Mouse (Mus musculus): ENCODE results near the gene Rag1. TPM values are rescaled to one million over a fixed set of nuclear protein-coding genes. Genes with fewer than 3 reads are reported as not detected.

Rag1 gene
- polyA plus RNA-seq, 1 experiment, result 0.06 TPM

GRCm38 (mm10) chr2:101645841-101646240, 3.5 kb downstream of the Rag1 start:
- H3K4me1 ChIP-seq (ENCODE audit: control insufficient read depth, insufficient read depth, low read length), result peaks cover 2% of the 10 kb centered on the region; the same call in 1 of the 2 replicates
- no peak overlapping the region for H3K4me3 ChIP-seq (ENCODE audit: insufficient read depth, low read length)
- H3K27ac ChIP-seq (ENCODE audit: insufficient read depth, low read length), result no peak overlapping the region
- no peak for TF ChIP-seq POLR2A (IDR thresholded peaks at IDR 0.05; ENCODE audit: extremely low read depth, insufficient read depth, low read length)
- TF ChIP-seq CTCF (IDR thresholded peaks at IDR 0.05; ENCODE audit: extremely low read depth, insufficient read depth, low read length), result no peak

- no peak overlapping the region for H3K4me3 ChIP-seq (ENCODE audit: insufficient read depth, low read length)
- H3K27ac ChIP-seq (ENCODE audit: insufficient read depth, low read length), result no peak overlapping the region
- H3K4me1 ChIP-seq (ENCODE audit: control insufficient read depth, insufficient read depth, low read length), result no peaks in the 10 kb centered on the region
- TF ChIP-seq CTCF (IDR thresholded peaks at IDR 0.05; ENCODE audit: extremely low read depth, insufficient read depth, low read length) (no peak), POLR2A (IDR thresholded peaks at IDR 0.05; ENCODE audit: extremely low read depth, insufficient read depth, low read length) (no peak)
Observed at GRCm38 (mm10) chr2:101639840-101640350, 9.4 kb downstream of the Rag1 start.

- TF ChIP-seq POLR2A (IDR thresholded peaks at IDR 0.05; ENCODE audit: extremely low read depth, insufficient read depth, low read length), result no peak
- TF ChIP-seq CTCF (IDR thresholded peaks at IDR 0.05; ENCODE audit: extremely low read depth, insufficient read depth, low read length), result no peak
- no peak overlapping the region for H3K27ac ChIP-seq (ENCODE audit: insufficient read depth, low read length)
- no peaks in the 10 kb centered on the region for H3K4me1 ChIP-seq (ENCODE audit: control insufficient read depth, insufficient read depth, low read length)
- no peak overlapping the region for H3K4me3 ChIP-seq (ENCODE audit: insufficient read depth, low read length)
Observed at GRCm38 (mm10) chr2:101638979-101639839, 10.1 kb downstream of the Rag1 start.

- Histone ChIP-seq H3K4me1 (ENCODE audit: control insufficient read depth, insufficient read depth, low read length) (no peaks in the 10 kb centered on the region; the same call in 1 of the 2 replicates), H3K4me3 (ENCODE audit: insufficient read depth, low read length) (peak overlapping the region; percentile 80), H3K27ac (ENCODE audit: insufficient read depth, low read length) (peak overlapping the region; percentile 19; the same call in 1 of the 2 replicates)
- TF ChIP-seq CTCF (IDR thresholded peaks at IDR 0.05; ENCODE audit: extremely low read depth, insufficient read depth, low read length), result no peak
- TF ChIP-seq POLR2A (IDR thresholded peaks at IDR 0.05; ENCODE audit: extremely low read depth, insufficient read depth, low read length), result peak; percentile 78
Observed at GRCm38 (mm10) chr2:101628297-101629236, 20.7 kb downstream of the Rag1 start.

GRCm38 (mm10) chr2:101627227-101627626, 22.1 kb downstream of the Rag1 start:
- H3K4me1 ChIP-seq (ENCODE audit: control insufficient read depth, insufficient read depth, low read length), result no peaks in the 10 kb centered on the region; the same call in 1 of the 2 replicates
- no peak overlapping the region for H3K27ac ChIP-seq (ENCODE audit: insufficient read depth, low read length)
- TF ChIP-seq CTCF (IDR thresholded peaks at IDR 0.05; ENCODE audit: extremely low read depth, insufficient read depth, low read length), result no peak
- no peak for TF ChIP-seq POLR2A (IDR thresholded peaks at IDR 0.05; ENCODE audit: extremely low read depth, insufficient read depth, low read length)
- no peak overlapping the region for H3K4me3 ChIP-seq (ENCODE audit: insufficient read depth, low read length)

- Histone ChIP-seq H3K4me3 (ENCODE audit: insufficient read depth, low read length) (no peak within 1 kb of the TSS), H3K4me1 (ENCODE audit: control insufficient read depth, insufficient read depth, low read length) (peaks cover 1% of the 10 kb centered on the region), H3K27ac (ENCODE audit: insufficient read depth, low read length) (no peak within 1 kb of the TSS)
- TF ChIP-seq POLR2A (IDR thresholded peaks at IDR 0.05; ENCODE audit: extremely low read depth, insufficient read depth, low read length) (no peak), CTCF (IDR thresholded peaks at IDR 0.05; ENCODE audit: extremely low read depth, insufficient read depth, low read length) (no peak)
Observed at GRCm38 (mm10) chr2:101624526-101624925, 24.8 kb downstream of the Rag1 start, which contains the start of gene Rag2. Gene Rag2 (plus strand): TSS chr2:101624718.

GRCm38 (mm10) chr2:101624011-101624410, 25.3 kb downstream of the Rag1 start:
- peaks cover 1% of the 10 kb centered on the region for H3K4me1 ChIP-seq (ENCODE audit: control insufficient read depth, insufficient read depth, low read length)

GRCm38 (mm10) chr2:101623042-101623441, 26.3 kb downstream of the Rag1 start:
- peaks cover 1% of the 10 kb centered on the region for H3K4me1 ChIP-seq (ENCODE audit: control insufficient read depth, insufficient read depth, low read length)
- TF ChIP-seq CTCF (IDR thresholded peaks at IDR 0.05; ENCODE audit: extremely low read depth, insufficient read depth, low read length) (no peak), POLR2A (IDR thresholded peaks at IDR 0.05; ENCODE audit: extremely low read depth, insufficient read depth, low read length) (no peak)
- H3K27ac ChIP-seq (ENCODE audit: insufficient read depth, low read length), result no peak overlapping the region
- H3K4me3 ChIP-seq (ENCODE audit: insufficient read depth, low read length), result no peak overlapping the region

More at GRCm38 (mm10) chr2:101624011-101624410, 25.3 kb downstream of the Rag1 start:
- no peak for TF ChIP-seq CTCF (IDR thresholded peaks at IDR 0.05; ENCODE audit: extremely low read depth, insufficient read depth, low read length)
- no peak for TF ChIP-seq POLR2A (IDR thresholded peaks at IDR 0.05; ENCODE audit: extremely low read depth, insufficient read depth, low read length)
- H3K4me3 ChIP-seq (ENCODE audit: insufficient read depth, low read length), result no peak overlapping the region
- H3K27ac ChIP-seq (ENCODE audit: insufficient read depth, low read length), result no peak overlapping the region

- Histone ChIP-seq H3K27ac (ENCODE audit: insufficient read depth, low read length) (no peak overlapping the region), H3K4me1 (ENCODE audit: control insufficient read depth, insufficient read depth, low read length) (peaks cover 1% of the 10 kb centered on the region), H3K4me3 (ENCODE audit: insufficient read depth, low read length) (no peak overlapping the region)
- TF ChIP-seq POLR2A (IDR thresholded peaks at IDR 0.05; ENCODE audit: extremely low read depth, insufficient read depth, low read length), result no peak
- no peak for TF ChIP-seq CTCF (IDR thresholded peaks at IDR 0.05; ENCODE audit: extremely low read depth, insufficient read depth, low read length)
Observed at GRCm38 (mm10) chr2:101621611-101622010, 27.7 kb downstream of the Rag1 start.

Measured in cortical plate, adult 2 months (tissue).